Mouse (Mus musculus): ENCODE measurements at regions not wholly inside any gene's neighbourhood (a gene's known extent, or its start where the extent isn't known, plus 50 kb on each side); places are given as distances from the start of the nearest gene placed in this dataset.

- no peaks in the 10 kb centered on the region for H3K36me3 ChIP-seq (ENCODE audit: control insufficient read depth, insufficient read depth, low read length)
- H3K27me3 ChIP-seq (ENCODE audit: control insufficient read depth, insufficient read depth, low read length) = no peaks in the 10 kb centered on the region
- H3K4me3 ChIP-seq (ENCODE audit: control insufficient read depth, insufficient read depth, low read length) = no peak overlapping the region
- H3K4me1 ChIP-seq (replicated peaks; ENCODE audit: control insufficient read depth, insufficient read depth, low read length) = no peaks in the 10 kb centered on the region
- no peak overlapping the region for H3K27ac ChIP-seq (ENCODE audit: control insufficient read depth, insufficient read depth, low read length)
- no peak for TF ChIP-seq POLR2A (IDR thresholded peaks at IDR 0.05; ENCODE audit: control insufficient read depth, extremely low read depth, insufficient read depth, low read length, poor library complexity)
- TF ChIP-seq CTCF (IDR thresholded peaks at IDR 0.05; ENCODE audit: borderline replicate concordance, control insufficient read depth, extremely low read depth, insufficient read depth, low read length, poor library complexity) = no peak
- WGBS = 89% methylated on average over 9 of the region's 9 CpGs
- no peak for DNase-seq
Measured at GRCm38 (mm10) chr15:93699971-93700370, 104.3 kb upstream of the Prickle1 start.

DNA sequence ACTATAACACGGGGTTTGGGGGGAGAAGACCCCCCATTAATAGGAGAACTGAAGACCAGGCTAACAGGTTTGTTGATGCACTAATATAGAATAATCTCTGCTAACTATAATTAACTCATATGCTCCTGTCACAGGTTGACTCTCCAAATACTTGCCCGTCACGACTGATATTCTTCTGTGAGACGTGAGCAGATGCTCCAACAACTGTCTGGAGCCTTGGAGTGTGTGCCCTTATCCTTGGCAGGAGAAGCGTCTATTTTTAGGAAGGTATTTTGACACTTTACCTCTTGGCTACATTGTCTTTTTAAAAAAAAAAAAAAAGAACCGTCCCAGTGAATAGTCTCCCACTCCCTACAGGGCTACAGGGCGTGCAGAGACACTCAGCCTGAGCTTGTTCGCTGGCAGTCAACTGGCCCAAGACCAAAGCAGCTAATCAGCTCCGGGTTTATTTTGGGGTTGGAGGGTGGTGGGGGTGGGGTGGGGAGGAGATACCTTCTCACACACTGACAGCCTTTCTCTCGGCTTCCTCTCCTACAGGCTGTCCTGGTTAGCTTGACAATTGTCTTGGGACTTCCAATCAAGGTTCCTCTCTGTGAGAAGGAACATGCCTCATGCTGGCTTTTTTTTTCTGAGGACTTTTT is 102.6 kb upstream of the Prickle1 start:
- no peak overlapping the region for H3K27ac ChIP-seq (ENCODE audit: control insufficient read depth, insufficient read depth, low read length)
- H3K4me1 ChIP-seq (replicated peaks; ENCODE audit: control insufficient read depth, insufficient read depth, low read length) = no peaks in the 10 kb centered on the region
- no peaks in the 10 kb centered on the region for H3K36me3 ChIP-seq (ENCODE audit: control insufficient read depth, insufficient read depth, low read length)
- no peaks in the 10 kb centered on the region for H3K27me3 ChIP-seq (ENCODE audit: control insufficient read depth, insufficient read depth, low read length)
- H3K4me3 ChIP-seq (ENCODE audit: control insufficient read depth, insufficient read depth, low read length) = no peak overlapping the region
- 73% methylated on average over 10 of the region's 10 CpGs for WGBS
- TF ChIP-seq POLR2A (IDR thresholded peaks at IDR 0.05; ENCODE audit: control insufficient read depth, extremely low read depth, insufficient read depth, low read length, poor library complexity) (no peak), CTCF (IDR thresholded peaks at IDR 0.05; ENCODE audit: borderline replicate concordance, control insufficient read depth, extremely low read depth, insufficient read depth, low read length, poor library complexity) (no peak)
- no peak for DNase-seq

DNA sequence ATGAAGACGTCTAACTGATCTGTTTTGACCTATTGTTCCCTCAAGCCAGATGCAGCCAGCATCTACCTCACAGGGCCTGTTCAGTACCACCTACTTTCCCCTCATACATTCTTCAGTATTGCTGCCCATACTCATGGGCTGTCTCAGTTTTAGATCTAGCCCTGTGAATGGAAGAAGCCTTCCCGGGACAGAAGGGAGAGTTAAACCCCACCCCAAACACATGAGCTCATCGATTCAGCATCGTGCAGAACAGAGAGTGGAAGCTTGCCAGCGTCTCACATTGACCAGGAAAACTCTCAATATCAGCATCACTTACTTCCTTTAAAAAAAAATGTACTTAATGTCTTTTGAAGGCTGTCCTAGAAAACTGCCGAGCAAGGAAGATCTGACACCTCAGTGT is 95.0 kb upstream of the Prickle1 start:
- Histone ChIP-seq H3K27me3 (ENCODE audit: control insufficient read depth, insufficient read depth, low read length) (no peaks in the 10 kb centered on the region), H3K4me3 (ENCODE audit: control insufficient read depth, insufficient read depth, low read length) (no peak overlapping the region), H3K36me3 (ENCODE audit: control insufficient read depth, insufficient read depth, low read length) (no peaks in the 10 kb centered on the region), H3K4me1 (replicated peaks; ENCODE audit: control insufficient read depth, insufficient read depth, low read length) (no peaks in the 10 kb centered on the region), H3K27ac (ENCODE audit: control insufficient read depth, insufficient read depth, low read length) (no peak overlapping the region)
- 82% methylated on average over 6 of the region's 6 CpGs for WGBS
- TF ChIP-seq POLR2A (IDR thresholded peaks at IDR 0.05; ENCODE audit: control insufficient read depth, extremely low read depth, insufficient read depth, low read length, poor library complexity) (no peak), CTCF (IDR thresholded peaks at IDR 0.05; ENCODE audit: borderline replicate concordance, control insufficient read depth, extremely low read depth, insufficient read depth, low read length, poor library complexity) (no peak)
- DNase-seq = no peak

GRCm38 (mm10) chr15:93690011-93690410 is 94.3 kb upstream of the Prickle1 start:
- Histone ChIP-seq H3K4me3 (ENCODE audit: control insufficient read depth, insufficient read depth, low read length) (no peak overlapping the region), H3K36me3 (ENCODE audit: control insufficient read depth, insufficient read depth, low read length) (no peaks in the 10 kb centered on the region), H3K4me1 (replicated peaks; ENCODE audit: control insufficient read depth, insufficient read depth, low read length) (no peaks in the 10 kb centered on the region), H3K27me3 (ENCODE audit: control insufficient read depth, insufficient read depth, low read length) (no peaks in the 10 kb centered on the region), H3K27ac (ENCODE audit: control insufficient read depth, insufficient read depth, low read length) (no peak overlapping the region)
- 97% methylated on average over 10 of the region's 10 CpGs for WGBS
- no peak for DNase-seq
- TF ChIP-seq POLR2A (IDR thresholded peaks at IDR 0.05; ENCODE audit: control insufficient read depth, extremely low read depth, insufficient read depth, low read length, poor library complexity) = no peak
- TF ChIP-seq CTCF (IDR thresholded peaks at IDR 0.05; ENCODE audit: borderline replicate concordance, control insufficient read depth, extremely low read depth, insufficient read depth, low read length, poor library complexity) = no peak

GRCm38 (mm10) chr15:93686385-93686784 is 90.7 kb upstream of the Prickle1 start:
- DNase-seq = no peak
- 82% methylated on average over 9 of the region's 9 CpGs for WGBS
- Histone ChIP-seq H3K27me3 (ENCODE audit: control insufficient read depth, insufficient read depth, low read length) (no peaks in the 10 kb centered on the region), H3K27ac (ENCODE audit: control insufficient read depth, insufficient read depth, low read length) (no peak overlapping the region), H3K4me3 (ENCODE audit: control insufficient read depth, insufficient read depth, low read length) (no peak overlapping the region), H3K4me1 (replicated peaks; ENCODE audit: control insufficient read depth, insufficient read depth, low read length) (no peaks in the 10 kb centered on the region), H3K36me3 (ENCODE audit: control insufficient read depth, insufficient read depth, low read length) (no peaks in the 10 kb centered on the region)
- TF ChIP-seq POLR2A (IDR thresholded peaks at IDR 0.05; ENCODE audit: control insufficient read depth, extremely low read depth, insufficient read depth, low read length, poor library complexity) (no peak), CTCF (IDR thresholded peaks at IDR 0.05; ENCODE audit: borderline replicate concordance, control insufficient read depth, extremely low read depth, insufficient read depth, low read length, poor library complexity) (no peak)

DNA sequence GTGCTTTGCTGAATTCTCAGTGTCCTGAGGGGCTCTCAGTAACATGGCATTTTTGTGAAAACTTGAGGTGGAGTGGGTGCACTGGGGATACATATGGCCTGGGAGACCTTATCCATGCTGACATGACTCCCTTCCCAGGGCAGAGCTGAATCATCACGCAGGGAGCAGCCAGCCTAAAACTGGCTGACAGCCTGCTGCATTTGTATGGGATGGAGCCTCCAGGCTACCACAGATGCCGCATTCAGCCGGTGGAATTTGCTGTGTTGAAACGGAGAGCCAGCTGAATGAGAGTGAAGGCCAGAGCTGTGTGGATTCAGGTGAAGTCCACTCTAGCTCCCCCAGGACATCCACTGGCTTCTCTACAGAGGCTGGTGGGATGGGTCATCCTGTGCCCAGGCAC is 85.9 kb upstream of the Prickle1 start:
- no peak for TF ChIP-seq POLR2A (IDR thresholded peaks at IDR 0.05; ENCODE audit: control insufficient read depth, extremely low read depth, insufficient read depth, low read length, poor library complexity)
- TF ChIP-seq CTCF (IDR thresholded peaks at IDR 0.05; ENCODE audit: borderline replicate concordance, control insufficient read depth, extremely low read depth, insufficient read depth, low read length, poor library complexity) = no peak
- H3K36me3 ChIP-seq (ENCODE audit: control insufficient read depth, insufficient read depth, low read length) = no peaks in the 10 kb centered on the region
- H3K4me1 ChIP-seq (replicated peaks; ENCODE audit: control insufficient read depth, insufficient read depth, low read length) = no peaks in the 10 kb centered on the region
- 90% methylated on average over 4 of the region's 4 CpGs for WGBS
- no peaks in the 10 kb centered on the region for H3K27me3 ChIP-seq (ENCODE audit: control insufficient read depth, insufficient read depth, low read length)
- no peak overlapping the region for H3K4me3 ChIP-seq (ENCODE audit: control insufficient read depth, insufficient read depth, low read length)
- H3K27ac ChIP-seq (ENCODE audit: control insufficient read depth, insufficient read depth, low read length) = no peak overlapping the region
- DNase-seq = no peak

- WGBS = 95% methylated on average over 6 of the region's 6 CpGs
- no peak for DNase-seq
- H3K36me3 ChIP-seq (ENCODE audit: control insufficient read depth, insufficient read depth, low read length) = no peaks in the 10 kb centered on the region
- H3K4me3 ChIP-seq (ENCODE audit: control insufficient read depth, insufficient read depth, low read length) = no peak overlapping the region
- TF ChIP-seq CTCF (IDR thresholded peaks at IDR 0.05; ENCODE audit: borderline replicate concordance, control insufficient read depth, extremely low read depth, insufficient read depth, low read length, poor library complexity) = no peak
- no peak for TF ChIP-seq POLR2A (IDR thresholded peaks at IDR 0.05; ENCODE audit: control insufficient read depth, extremely low read depth, insufficient read depth, low read length, poor library complexity)
- H3K27ac ChIP-seq (ENCODE audit: control insufficient read depth, insufficient read depth, low read length) = no peak overlapping the region
- H3K27me3 ChIP-seq (ENCODE audit: control insufficient read depth, insufficient read depth, low read length) = no peaks in the 10 kb centered on the region
- H3K4me1 ChIP-seq (replicated peaks; ENCODE audit: control insufficient read depth, insufficient read depth, low read length) = no peaks in the 10 kb centered on the region
Measured at GRCm38 (mm10) chr15:93675624-93676023, 79.9 kb upstream of the Prickle1 start.
